Mouse (Mus musculus) kidney, embryonic 14.5 days (tissue): ENCODE measurements around the gene Nxph4. TPM values are rescaled to one million over a fixed set of nuclear protein-coding genes. Genes with fewer than 3 reads are reported as not detected.

Experiments
- ATAC-seq: fragments of 200-750 bp; cut with Nextera tagmentation; 2 replicates; pipeline ENCODE4 v1.8.0; 2017; ENCODE audit warnings: moderate number of reproducible peaks, mild to moderate bottlenecking, moderate TSS enrichment, moderate library complexity; ENCODE audit not compliant: low FRiP score, low TSS enrichment
- H3K27ac ChIP-seq: fragments of 300-500 bp; sonication (generic); 2 replicates; pipeline ENCODE4 v1.5.1; 2014; ENCODE audit warnings: low read depth, mild to moderate bottlenecking, low read length, moderate library complexity, mixed read lengths
- H3K27me3 ChIP-seq: fragments of 300-500 bp; sonication (generic); 2 replicates; pipeline ENCODE4 v1.6.1; 2014; ENCODE audit warnings: mild to moderate bottlenecking, low read length; ENCODE audit not compliant: control insufficient read depth, insufficient read depth
- H3K36me3 ChIP-seq: fragments of 300-500 bp; sonication (generic); 2 replicates; pipeline ENCODE4 v1.6.1; 2014; ENCODE audit warnings: low read length, mixed read lengths; ENCODE audit not compliant: control insufficient read depth, insufficient read depth
- H3K4me1 ChIP-seq: fragments of 300-500 bp; sonication (generic); 2 replicates; pipeline ENCODE4 v1.6.1; 2014; ENCODE audit warnings: low read length, mixed read lengths; ENCODE audit not compliant: control insufficient read depth, insufficient read depth
- H3K4me2 ChIP-seq: fragments of 300-500 bp; sonication (generic); replicated peaks from 2 replicates; pipeline ENCODE4 v1.6.1; 2014; ENCODE audit warnings: low read depth, mild to moderate bottlenecking, low read length
- H3K4me3 ChIP-seq: fragments of 300-500 bp; sonication (generic); 2 replicates; pipeline ENCODE4 v1.5.1; 2014; ENCODE audit warnings: mild to moderate bottlenecking, low read length
- H3K9ac ChIP-seq: fragments of 300-500 bp; sonication (generic); 2 replicates; pipeline ENCODE4 v1.6.1; 2014; ENCODE audit warnings: low read depth, mild to moderate bottlenecking, low read length, moderate library complexity
- H3K9me3 ChIP-seq: fragments of 300-500 bp; sonication (generic); 2 replicates; pipeline ENCODE4 v1.6.1; 2016; ENCODE audit warnings: low read length; ENCODE audit not compliant: control insufficient read depth
- whole genome bisulfite sequencing: fragments of 180-500 bp; shearing (Covaris S2); extraction: QIAGEN DNeasy Blood & Tissue Kit; methylation state at CpG from one replicate; pipeline ENCODE4 v1.1.7; 2014; 5-methylcytosine and 5-hydroxymethylcytosine counted together
- polyA plus RNA-seq: library from polyadenylated mRNA; unstranded; fragments of >200 nt; fragmentation: Nextera tagmentation; extraction: Ambion mirVana; gene quantifications from 2 replicates; pipeline ENCODE4 v1.2.1, GENCODE M21; 2014

The Nxph4 gene
- polyA plus RNA-seq, 1 experiment from 2014 or later: 1.2 TPM

DNA sequence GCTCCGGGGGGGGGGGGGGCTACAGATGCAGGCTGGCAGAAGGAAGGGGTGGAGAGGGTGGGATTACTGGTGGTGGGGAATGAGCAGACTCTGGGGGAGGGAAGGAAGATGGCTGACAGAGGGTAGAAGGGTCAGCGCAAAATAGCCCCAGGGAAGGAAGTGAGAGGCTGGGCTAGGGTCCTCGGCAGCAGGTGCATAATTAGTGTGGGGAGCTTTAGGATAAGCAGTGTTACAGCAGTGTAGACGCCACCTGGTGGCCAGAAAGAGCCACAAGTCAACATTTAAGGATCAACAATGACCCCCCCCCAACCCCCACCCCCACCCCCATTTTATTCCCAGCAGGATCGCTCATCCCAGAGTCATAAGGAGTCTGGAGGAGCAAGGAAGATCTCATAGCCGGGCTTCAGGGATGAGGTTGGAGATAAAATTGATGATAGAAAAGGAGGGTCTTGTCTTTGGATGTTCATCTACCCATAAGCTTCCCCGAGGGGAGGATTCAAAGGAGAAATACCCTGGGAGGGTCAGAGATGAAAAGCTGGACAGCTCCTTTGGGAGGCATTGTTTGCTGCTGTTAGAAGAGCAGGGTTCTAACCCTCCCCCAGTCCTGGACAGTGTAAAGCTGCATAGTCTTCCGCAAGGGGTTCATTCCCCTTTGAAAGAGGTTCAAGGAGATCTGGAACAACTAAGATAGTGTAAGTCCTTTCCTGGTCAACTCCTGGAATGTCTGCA is 2.4 kb upstream of the Nxph4 start:
- H3K4me2 ChIP-seq: no peak overlapping the region
- peaks cover 15% of the 10 kb centered on the region for H3K4me1 ChIP-seq
- peaks cover 24% of the 10 kb centered on the region; the same call in 1 of the 2 replicates for H3K36me3 ChIP-seq
- ATAC-seq: no peak
- 10% methylated on average over 8 of the region's 8 CpGs for WGBS
- H3K27ac ChIP-seq: no peak overlapping the region
- H3K9ac ChIP-seq: no peak overlapping the region
- no peaks in the 10 kb centered on the region for H3K9me3 ChIP-seq
- H3K4me3 ChIP-seq: no peak overlapping the region
- H3K27me3 ChIP-seq: peaks cover 52% of the 10 kb centered on the region

DNA sequence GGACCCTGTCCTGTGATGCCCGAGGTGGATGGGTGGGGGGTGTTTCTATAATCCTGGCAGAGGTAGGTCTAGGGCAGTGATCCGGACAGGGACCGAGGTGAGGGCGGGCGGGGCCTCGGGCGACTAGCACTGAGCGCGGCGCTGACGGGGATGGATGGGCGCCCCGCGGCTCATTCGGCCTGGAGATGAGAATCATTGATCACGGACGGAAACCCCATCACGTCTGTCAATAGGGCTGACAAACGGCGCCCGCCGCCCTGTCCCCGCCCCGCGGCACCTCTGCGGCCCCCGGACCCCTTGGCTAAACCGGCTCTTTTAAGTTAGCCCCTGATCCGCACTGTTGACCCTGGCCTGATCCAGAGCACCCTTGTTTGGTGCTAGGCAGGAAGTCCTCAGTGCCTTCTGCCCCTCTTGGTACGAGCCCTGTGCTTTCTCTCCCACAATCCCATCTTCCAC is 598 bp upstream of the Nxph4 start:
- H3K36me3 ChIP-seq: peaks cover 13% of the 10 kb centered on the region; the same call in 1 of the 2 replicates
- H3K9ac ChIP-seq: 0 out of 2 replicates have a peak overlapping the region, but pooled peaks have one; percentile 35
- H3K4me1 ChIP-seq: peaks cover 22% of the 10 kb centered on the region
- peak overlapping the region; percentile 83 for H3K4me2 ChIP-seq
- H3K9me3 ChIP-seq: no peaks in the 10 kb centered on the region
- no peak for ATAC-seq
- WGBS: 0% methylated on average over 27 of the region's 30 CpGs
- H3K27me3 ChIP-seq: peaks cover 70% of the 10 kb centered on the region
- H3K27ac ChIP-seq: no peak overlapping the region
- peak overlapping the region; percentile 43 for H3K4me3 ChIP-seq

DNA sequence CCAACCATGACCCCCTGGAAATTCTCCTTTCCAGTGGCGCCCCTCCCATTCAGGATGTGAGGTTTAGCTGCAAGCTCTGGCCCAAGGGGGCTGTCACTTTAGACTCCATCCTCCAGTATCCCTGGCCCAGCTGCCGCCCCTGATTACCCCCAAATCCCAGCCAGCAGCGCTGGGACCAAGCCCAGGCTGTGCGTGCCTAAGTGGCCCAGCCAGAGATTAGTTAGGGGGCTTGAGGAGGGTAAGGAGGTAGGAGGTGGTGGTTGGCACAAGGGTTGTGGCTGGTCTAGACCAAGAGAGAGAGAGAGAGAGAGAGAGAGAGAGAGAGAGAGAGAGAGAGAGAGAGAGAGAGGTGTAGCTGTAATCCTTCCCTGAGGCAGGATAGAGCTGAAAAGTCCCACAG is 2.8 kb downstream of the Nxph4 start:
- Histone ChIP-seq H3K27ac (no peak overlapping the region), H3K4me3 (no peak overlapping the region), H3K9me3 (no peaks in the 10 kb centered on the region), H3K36me3 (no peaks in the 10 kb centered on the region), H3K27me3 (peaks cover 99% of the 10 kb centered on the region), H3K4me2 (no peak overlapping the region), H3K9ac (no peak overlapping the region), H3K4me1 (peaks cover 24% of the 10 kb centered on the region)
- WGBS: 4% methylated on average over 4 of the region's 4 CpGs
- ATAC-seq: no peak

DNA sequence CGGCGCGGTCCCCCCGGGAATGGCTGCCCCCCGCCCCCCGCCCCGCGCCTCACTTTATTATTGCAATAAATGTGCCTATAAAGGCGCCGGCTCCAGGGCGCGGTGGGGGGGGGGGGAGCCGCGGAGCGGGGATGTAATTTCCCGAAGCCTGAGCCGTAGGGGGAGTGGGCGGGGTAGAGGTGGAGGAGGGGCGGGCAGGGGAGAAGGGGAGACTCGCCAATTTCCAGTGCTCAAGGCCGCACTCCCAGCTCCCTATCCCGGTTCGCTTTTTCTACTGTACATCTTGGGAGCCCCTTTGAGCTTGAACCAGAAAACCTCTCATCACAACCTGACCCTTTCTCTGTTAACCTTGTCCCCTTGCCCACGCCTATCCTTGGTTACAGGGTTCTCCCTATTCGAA is 3.4 kb downstream of the Nxph4 start:
- no peak for ATAC-seq
- peaks cover 100% of the 10 kb centered on the region for H3K27me3 ChIP-seq
- WGBS: under 1% methylated on average over 16 of the region's 25 CpGs
- H3K9me3 ChIP-seq: no peaks in the 10 kb centered on the region
- H3K4me3 ChIP-seq: 0 out of 2 replicates have a peak overlapping the region, but pooled peaks have one; percentile 3
- H3K27ac ChIP-seq: no peak overlapping the region
- no peaks in the 10 kb centered on the region for H3K36me3 ChIP-seq
- peaks cover 29% of the 10 kb centered on the region for H3K4me1 ChIP-seq
- H3K9ac ChIP-seq: no peak overlapping the region
- peak overlapping the region; percentile 18; the same call in 1 of the 2 replicates for H3K4me2 ChIP-seq

DNA sequence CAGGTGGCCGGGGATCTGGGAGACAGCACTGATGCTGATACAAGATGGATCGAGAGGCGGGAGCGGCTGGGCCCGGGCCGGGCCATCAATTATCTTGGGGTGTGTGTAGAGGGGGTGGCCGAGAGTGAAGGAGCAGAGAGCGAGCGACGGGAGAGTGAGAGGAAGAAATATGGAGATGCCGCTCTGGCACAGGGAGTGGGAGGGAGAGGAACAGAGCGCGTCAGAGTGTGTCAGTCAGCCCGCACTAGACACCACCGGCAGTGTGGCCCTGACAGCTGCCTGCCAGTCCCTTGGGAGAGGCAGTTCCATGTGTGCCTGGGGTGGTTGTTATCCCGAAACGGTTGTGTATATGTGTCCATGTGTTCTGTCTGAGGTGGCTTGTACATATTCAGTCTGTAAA is 6.9 kb downstream of the Nxph4 start:
- Histone ChIP-seq H3K4me1 (peaks cover 16% of the 10 kb centered on the region), H3K4me3 (no peak overlapping the region; the same call in 1 of the 2 replicates), H3K27ac (no peak overlapping the region), H3K36me3 (no peaks in the 10 kb centered on the region), H3K9me3 (no peaks in the 10 kb centered on the region), H3K9ac (no peak overlapping the region), H3K27me3 (peaks cover 89% of the 10 kb centered on the region), H3K4me2 (no peak overlapping the region)
- 2% methylated on average over 17 of the region's 17 CpGs for WGBS
- peak; percentile 13; the same call in 1 of the 2 replicates for ATAC-seq

DNA sequence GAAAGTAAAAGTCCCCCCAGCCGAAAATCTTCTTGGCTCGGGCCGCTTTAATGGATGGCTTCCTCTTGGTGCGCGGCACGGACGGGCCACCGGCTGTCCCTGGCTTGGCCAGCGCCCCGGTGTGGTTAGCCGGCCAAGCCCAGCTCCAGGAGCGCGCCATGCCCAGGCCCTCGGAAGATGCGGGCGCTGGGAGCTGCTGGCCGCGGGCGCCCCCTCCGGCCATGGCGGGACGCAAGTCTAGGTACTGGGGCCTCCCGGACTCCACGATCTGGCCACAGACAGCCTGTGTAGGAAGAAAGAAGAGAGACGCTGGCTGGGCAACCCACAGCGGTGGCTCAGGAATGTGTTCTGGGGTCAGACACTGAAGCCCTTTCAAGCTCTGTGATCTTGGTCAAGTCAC is 7.7 kb downstream of the Nxph4 start:
- Histone ChIP-seq H3K4me1 (peaks cover 16% of the 10 kb centered on the region), H3K27me3 (peaks cover 81% of the 10 kb centered on the region), H3K9ac (no peak overlapping the region), H3K4me2 (peak overlapping the region; percentile 29), H3K27ac (no peak overlapping the region), H3K36me3 (no peaks in the 10 kb centered on the region), H3K4me3 (peak overlapping the region; percentile 25), H3K9me3 (no peaks in the 10 kb centered on the region)
- WGBS: 1% methylated on average over 26 of the region's 26 CpGs
- ATAC-seq: peak; percentile 46

DNA sequence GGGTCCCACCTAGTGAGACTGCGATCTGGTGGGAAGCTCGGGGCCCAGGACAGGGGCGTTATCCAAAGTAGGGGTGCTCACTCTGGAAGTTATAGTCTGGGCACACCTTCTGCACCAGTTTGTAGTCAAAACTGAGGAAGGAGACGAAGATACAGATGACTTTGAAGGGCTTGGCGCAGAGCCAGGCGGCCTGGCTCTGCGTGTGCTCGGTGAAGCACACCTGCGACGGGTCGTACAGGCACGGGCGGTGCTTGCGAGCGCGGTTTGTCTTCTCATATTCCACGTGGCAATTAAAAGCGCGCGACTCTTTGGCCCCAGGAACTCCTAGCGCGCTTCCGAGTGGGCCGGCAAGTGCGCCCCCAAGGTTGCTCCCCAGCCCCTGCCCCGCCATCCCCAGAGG is 8.3 kb downstream of the Nxph4 start:
- Histone ChIP-seq H3K9me3 (no peaks in the 10 kb centered on the region), H3K27ac (no peak overlapping the region), H3K4me2 (peak overlapping the region; percentile 29; the same call in 1 of the 2 replicates), H3K9ac (no peak overlapping the region), H3K36me3 (no peaks in the 10 kb centered on the region), H3K4me1 (peaks cover 19% of the 10 kb centered on the region), H3K27me3 (peaks cover 75% of the 10 kb centered on the region), H3K4me3 (peak overlapping the region; percentile 25)
- under 1% methylated on average over 26 of the region's 26 CpGs for WGBS
- ATAC-seq: no peak

DNA sequence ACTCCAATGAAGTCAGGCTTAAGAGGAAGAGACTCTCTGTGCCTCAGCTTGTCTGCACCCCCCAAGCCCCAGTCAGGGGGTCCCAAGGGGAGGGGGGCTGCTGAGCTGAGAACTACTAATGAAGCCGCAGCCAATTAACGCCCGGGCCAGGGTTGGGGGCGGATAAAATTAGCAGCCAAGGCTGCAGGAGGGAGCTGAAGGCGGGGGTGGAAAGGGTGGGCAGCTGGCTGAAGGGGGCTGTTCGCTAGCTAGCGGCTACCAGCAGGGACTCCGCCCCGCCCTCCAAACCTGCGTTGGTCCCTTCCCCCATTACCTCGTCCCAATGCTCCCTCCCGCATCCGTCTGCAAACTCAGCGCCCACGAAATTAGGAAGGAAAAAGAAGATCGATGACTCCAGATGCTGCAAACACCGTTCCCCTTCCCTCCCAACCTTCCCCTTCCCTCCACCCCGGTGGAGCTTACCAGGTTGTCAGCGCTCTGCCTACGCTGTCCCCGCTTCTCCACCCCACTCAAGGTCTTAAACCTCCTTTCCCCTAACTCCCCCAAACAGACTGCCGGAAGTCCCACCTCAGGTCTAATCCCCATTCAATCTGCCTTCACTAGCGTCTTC is 9.6 kb downstream of the Nxph4 start:
- ATAC-seq: no peak
- H3K4me2 ChIP-seq: no peak overlapping the region
- 4% methylated on average over 22 of the region's 23 CpGs for whole genome bisulfite sequencing
- no peak overlapping the region for H3K27ac ChIP-seq
- peaks cover 25% of the 10 kb centered on the region for H3K4me1 ChIP-seq
- H3K4me3 ChIP-seq: no peak overlapping the region
- H3K27me3 ChIP-seq: peaks cover 62% of the 10 kb centered on the region
- no peak overlapping the region for H3K9ac ChIP-seq
- peaks cover 6% of the 10 kb centered on the region; the same call in 1 of the 2 replicates for H3K36me3 ChIP-seq
- no peaks in the 10 kb centered on the region for H3K9me3 ChIP-seq

DNA sequence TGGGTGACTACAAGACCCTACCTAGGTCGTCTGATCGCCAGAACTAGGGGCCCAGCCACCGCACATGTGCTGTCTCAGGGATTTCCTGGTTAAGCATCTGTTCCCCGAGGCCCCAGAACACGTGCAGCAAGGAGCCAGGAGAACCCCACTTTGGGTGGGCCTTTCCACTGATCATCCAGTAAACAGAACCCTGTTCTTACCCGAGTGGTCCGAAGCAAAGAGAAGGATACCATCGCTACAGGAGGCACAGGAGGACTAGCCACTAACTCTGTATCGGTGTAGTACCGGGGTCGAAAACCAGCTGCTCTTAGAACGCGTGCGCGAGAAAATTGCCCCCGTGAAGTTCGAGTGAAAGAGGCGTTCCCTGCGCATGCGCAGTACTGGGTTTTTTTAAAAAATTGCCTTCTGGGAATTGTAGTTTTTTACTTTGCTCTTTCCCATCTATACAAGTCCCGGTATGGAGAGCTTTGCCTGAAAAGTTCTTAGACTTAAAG is 12.2 kb downstream of the Nxph4 start, which contains the start of gene Shmt2:
Gene Shmt2 (minus strand): TSS at position 357 of the 494 bp plus-strand sequence.
- WGBS: 0% methylated on average over 21 of the region's 21 CpGs
- ATAC-seq: peak; percentile 65; the same call in 1 of the 2 replicates
- peaks cover 25% of the 10 kb centered on the region for H3K4me1 ChIP-seq
- peak within 1 kb of the TSS; percentile 87 for H3K4me2 ChIP-seq
- peaks cover 27% of the 10 kb centered on the region for H3K36me3 ChIP-seq
- peak within 1 kb of the TSS; percentile 55 for H3K4me3 ChIP-seq
- H3K9ac ChIP-seq: peak within 1 kb of the TSS; percentile 62
- peaks cover 37% of the 10 kb centered on the region for H3K27me3 ChIP-seq
- H3K9me3 ChIP-seq: no peaks in the 10 kb centered on the region
- H3K27ac ChIP-seq: peak within 1 kb of the TSS; percentile 13; the same call in 1 of the 2 replicates
